Mouse (Mus musculus) yolk sac, embryonic 10.5 days (tissue): Measurements from ENCODE around the gene Olfr554.
"Not testable (repeated sequence)": the region's sequence is repeated elsewhere in the genome, so short reads cannot be mapped to it uniquely, and the experiment has no call there.

ENCODE experiments used
- DNase-seq: peaks from one replicate; pipeline ENCODE4 v3.0.0-alpha.2; 2017; ENCODE audit warnings: low spot score

The Olfr554 gene

GRCm38 (mm10) chr7:102638132-102638531 lies at the start of gene Olfr554:
Gene Olfr554, plus strand, starts transcription at chr7:102638432.
- no peak for DNase-seq

GRCm38 (mm10) chr7:102591786-102592185 lies 46.4 kb upstream of the Olfr554 start, which contains the start of gene Olfr551:
Gene Olfr551, minus strand, starts transcription at chr7:102591886.
- DNase-seq = no peak

GRCm38 (mm10) chr7:102597378-102598031 lies 40.7 kb upstream of the Olfr554 start, which contains the start of gene Olfr552:
Gene Olfr552, plus strand, starts transcription at chr7:102597770.
- no peak for DNase-seq

- DNase-seq = no peak
Measured at GRCm38 (mm10) chr7:102618118-102618517, 20.1 kb upstream of the Olfr554 start, which contains the start of gene Olfr553. Gene Olfr553, minus strand, starts transcription at chr7:102618218.

GRCm38 (mm10) chr7:102619608-102620007 lies 18.6 kb upstream of the Olfr554 start:
- DNase-seq = peak; percentile 2

- DNase-seq = not testable (repeated sequence)
Measured at GRCm38 (mm10) chr7:102620368-102620767, 17.9 kb upstream of the Olfr554 start.

GRCm38 (mm10) chr7:102636665-102637064 lies 1.6 kb upstream of the Olfr554 start:
- peak; percentile 7 for DNase-seq

GRCm38 (mm10) chr7:102644945-102645344 lies 6.7 kb downstream of the Olfr554 start:
- DNase-seq = not testable (repeated sequence)

GRCm38 (mm10) chr7:102658523-102658922 lies 20.3 kb downstream of the Olfr554 start, which contains the start of gene Olfr555:
Gene Olfr555, plus strand, starts transcription at chr7:102658823.
- DNase-seq = no peak

GRCm38 (mm10) chr7:102664599-102664998 lies 26.4 kb downstream of the Olfr554 start, which contains the start of gene Olfr556:
Gene Olfr556, plus strand, starts transcription at chr7:102664899.
- DNase-seq = no peak

- DNase-seq = no peak
Measured at GRCm38 (mm10) chr7:102665378-102665777, 27.1 kb downstream of the Olfr554 start.

GRCm38 (mm10) chr7:102676225-102676624 lies 38.0 kb downstream of the Olfr554 start:
- no peak for DNase-seq

- DNase-seq = no peak
Measured at GRCm38 (mm10) chr7:102681916-102682315, 43.7 kb downstream of the Olfr554 start.

- peak; percentile 89 for DNase-seq
Measured at GRCm38 (mm10) chr7:102686944-102687501, 48.8 kb downstream of the Olfr554 start, which contains the start of gene Trim68. Gene Trim68, minus strand, starts transcription at chr7:102687327.
